Mouse (Mus musculus) erythroid progenitor cell, adult 5-6 weeks (primary cell): Measurements from ENCODE around the gene Baz2a. TPM values are rescaled to one million over a fixed set of nuclear protein-coding genes. Genes with fewer than 3 reads are reported as not detected.
"Not testable (repeated sequence)": the region's sequence is repeated elsewhere in the genome, so short reads cannot be mapped to it uniquely, and the experiment has no call there.

Experiments used
- ATAC-seq: replicated peaks from 2 replicates; pipeline ENCODE4 v1.8.0; 2016; ENCODE audit warnings: moderate number of reproducible peaks, mild to moderate bottlenecking, moderate TSS enrichment, inconsistent platforms; ENCODE audit not compliant: poor library complexity, low FRiP score, severe bottlenecking
- total RNA-seq, 2 experiments: library from RNA; stranded (forward) in 1 of 2; stranded (reverse) in 1 of 2; fragments of 150-400 nt in 1 of 2; fragments of 186-747, 209-891 nt in 1 of 2; gene quantifications; 2 replicates each; pipeline versions ENCODE4 v1.2.3 to v1.2.4; 2015 to 2017; ENCODE audit warnings: low replicate concordance in 2 of 2

Baz2a gene
- total RNA-seq, 2 experiments from 2014 or later, result 88.6 to 109 TPM

DNA sequence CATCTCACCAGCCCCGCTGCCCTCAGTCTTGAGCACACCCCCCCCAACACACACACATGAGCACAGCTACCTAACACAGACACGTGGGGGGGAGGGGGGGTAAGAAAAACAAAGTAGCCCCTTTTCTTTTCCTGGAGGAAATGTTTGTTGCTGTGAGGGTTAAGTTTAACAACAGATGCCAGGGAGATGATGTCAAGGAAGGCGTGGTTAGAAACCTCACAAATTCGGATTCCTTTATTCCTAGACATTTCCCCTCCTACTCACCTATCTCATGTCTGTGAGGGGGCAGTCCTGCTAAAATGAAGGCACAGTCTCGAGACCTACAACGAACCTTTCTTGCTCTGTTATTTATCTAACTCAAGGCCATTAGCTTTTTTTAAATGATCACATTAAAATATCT is 75.7 kb downstream of the Baz2a start:
- ATAC-seq, result no peak

DNA sequence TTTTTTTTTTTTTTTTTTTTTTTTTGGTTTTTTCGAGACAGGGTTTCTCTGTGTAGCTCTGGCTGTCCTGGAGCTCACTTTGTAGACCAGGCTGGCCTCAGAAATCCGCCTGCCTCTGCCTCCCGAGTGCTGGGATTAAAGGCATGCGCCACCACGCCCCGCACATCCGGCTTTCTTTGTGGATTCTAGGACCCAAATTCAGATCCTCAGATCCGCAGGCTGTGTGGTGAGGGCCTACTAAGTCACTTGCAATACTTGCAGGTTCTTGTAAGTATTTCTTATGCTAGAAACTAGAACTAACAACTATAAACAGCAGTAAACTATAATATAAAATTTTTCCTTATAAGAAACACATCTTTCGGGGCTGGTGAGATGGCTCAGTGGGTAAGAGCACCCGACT is 80.0 kb downstream of the Baz2a start:
- ATAC-seq, result not testable (repeated sequence)

DNA sequence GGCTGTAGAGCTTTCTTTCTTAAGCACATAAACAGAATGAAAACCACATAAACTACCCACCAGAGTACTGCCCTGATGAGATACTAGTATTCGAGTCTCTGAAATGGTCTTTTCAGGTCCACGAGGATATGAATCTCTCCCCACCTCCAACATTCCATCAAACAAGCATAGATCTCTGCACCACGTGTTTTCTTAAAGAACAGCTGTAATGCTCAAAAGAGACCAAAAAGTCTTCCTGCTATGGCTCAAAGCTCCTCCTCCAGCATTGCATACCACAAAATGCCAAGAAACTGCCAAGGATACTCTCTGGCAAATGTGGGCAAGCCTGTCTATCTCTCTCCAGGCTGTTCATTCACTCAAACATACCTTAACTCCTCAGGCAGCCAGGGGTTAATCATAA is 83.9 kb downstream of the Baz2a start:
- ATAC-seq, result no peak

DNA sequence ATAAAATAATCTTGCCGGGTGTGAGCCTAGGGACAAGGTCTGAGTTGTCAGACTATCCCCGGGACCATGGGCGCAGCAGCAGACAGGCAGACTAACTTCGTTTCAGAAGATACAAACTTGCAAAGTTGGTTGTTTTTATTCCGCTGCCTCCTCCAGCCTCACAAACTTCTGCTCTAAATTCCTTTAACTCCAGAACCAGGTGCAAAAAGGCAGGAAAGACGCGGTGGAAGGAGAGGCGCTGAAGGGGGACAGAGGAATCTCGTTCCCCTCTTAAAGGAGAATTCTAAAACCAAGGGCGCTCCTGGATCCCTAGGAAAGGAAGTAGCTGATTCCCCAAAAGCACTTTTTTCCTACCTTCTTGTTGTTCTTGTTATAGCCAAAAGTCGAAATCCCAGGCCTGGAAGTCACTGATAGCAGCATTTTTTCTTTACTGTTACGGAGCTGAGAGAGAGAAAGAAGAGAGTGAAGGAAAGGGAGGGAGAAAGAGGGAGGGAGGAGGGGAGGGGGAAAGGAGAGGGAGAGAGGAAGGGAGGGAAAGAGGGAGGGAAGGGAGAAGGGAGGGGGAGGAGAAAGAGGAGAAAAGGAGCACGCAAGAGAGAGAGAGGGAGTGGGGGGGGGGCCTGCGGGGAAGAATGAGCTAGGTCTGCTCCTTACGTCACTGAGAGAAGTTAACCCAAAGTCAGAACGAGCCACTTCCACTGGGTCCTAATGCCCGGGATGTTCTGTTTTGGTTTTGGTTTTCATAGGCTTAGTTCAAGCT is 84.8 kb downstream of the Baz2a start:
- ATAC-seq, result peak; percentile 88

DNA sequence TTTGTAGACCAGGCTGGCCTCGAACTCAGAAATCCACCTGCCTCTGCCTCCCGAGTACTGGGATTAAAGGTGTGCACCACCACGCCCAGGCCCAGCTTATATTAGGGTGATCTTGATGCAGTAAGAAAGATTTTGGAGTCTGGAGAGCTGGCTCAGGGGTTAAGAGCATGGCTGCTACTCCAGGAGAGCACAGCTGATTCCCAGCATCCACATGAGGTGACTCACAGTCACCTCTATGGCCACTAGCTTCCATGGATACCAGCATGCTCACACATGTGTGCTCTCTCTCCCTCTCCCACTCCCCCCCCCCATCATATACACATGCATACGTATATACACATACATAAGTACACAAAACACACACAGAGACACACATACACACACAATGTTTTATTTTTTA is 85.9 kb downstream of the Baz2a start:
- no peak for ATAC-seq

Other genes starting within 250 kb of the Baz2a start
- not detected in 2 replicates for gene Rdh19, start 241.6 kb upstream of the Baz2a start, total RNA-seq (2015; ENCODE audit: low replicate concordance)
- gene Rdh19, start 241.6 kb upstream of the Baz2a start, total RNA-seq (2017; ENCODE audit: low replicate concordance), result not detected in 2 replicates
- not detected in 2 replicates for gene Rdh16f2, start 225.1 kb upstream of the Baz2a start, total RNA-seq (2015; ENCODE audit: low replicate concordance)
- not detected in 2 replicates for gene Rdh16f2, start 225.1 kb upstream of the Baz2a start, total RNA-seq (2017; ENCODE audit: low replicate concordance)
- not detected in 2 replicates for gene Rdh7, start 202.8 kb upstream of the Baz2a start, total RNA-seq (2015; ENCODE audit: low replicate concordance)
- not detected in 2 replicates for gene Rdh7, start 202.8 kb upstream of the Baz2a start, total RNA-seq (2017; ENCODE audit: low replicate concordance)
- not detected in 2 replicates for gene Sdr9c7, start 193.1 kb upstream of the Baz2a start, total RNA-seq (2015; ENCODE audit: low replicate concordance)
- gene Sdr9c7, start 193.1 kb upstream of the Baz2a start, total RNA-seq (2017; ENCODE audit: low replicate concordance), result not detected in 2 replicates
- gene Hsd17b6, start 84.0 kb upstream of the Baz2a start, total RNA-seq (2015; ENCODE audit: low replicate concordance), result not detected in 2 replicates
- gene Hsd17b6, start 84.0 kb upstream of the Baz2a start, total RNA-seq (2017; ENCODE audit: low replicate concordance), result not detected in 2 replicates
- 144 and 177 TPM in 2 replicates for gene Prim1, start 76.4 kb upstream of the Baz2a start, total RNA-seq (2015; ENCODE audit: low replicate concordance)
- 110 and 170 TPM in 2 replicates for gene Prim1, start 76.4 kb upstream of the Baz2a start, total RNA-seq (2017; ENCODE audit: low replicate concordance)
- 228 and 341 TPM in 2 replicates for gene Naca, start 56.0 kb upstream of the Baz2a start, total RNA-seq (2015; ENCODE audit: low replicate concordance)
- 391 and 449 TPM in 2 replicates for gene Naca, start 56.0 kb upstream of the Baz2a start, total RNA-seq (2017; ENCODE audit: low replicate concordance)
- 84.0 and 85.9 TPM in 2 replicates for gene Ptges3, start 32.6 kb upstream of the Baz2a start, total RNA-seq (2015; ENCODE audit: low replicate concordance)
- 87.1 and 111 TPM in 2 replicates for gene Ptges3, start 32.6 kb upstream of the Baz2a start, total RNA-seq (2017; ENCODE audit: low replicate concordance)
- gene Atp5b, start 8.3 kb upstream of the Baz2a start, total RNA-seq (2015; ENCODE audit: low replicate concordance), result 755 and 881 TPM in 2 replicates
- 598 and 1,019 TPM in 2 replicates for gene Atp5b, start 8.3 kb upstream of the Baz2a start, total RNA-seq (2017; ENCODE audit: low replicate concordance)
- gene Rbms2, start 88.7 kb downstream of the Baz2a start, total RNA-seq (2015; ENCODE audit: low replicate concordance), result 1.8 and 5.4 TPM in 2 replicates
- gene Rbms2, start 88.7 kb downstream of the Baz2a start, total RNA-seq (2017; ENCODE audit: low replicate concordance), result 7.0 and 7.1 TPM in 2 replicates
- gene Gls2, start 102.9 kb downstream of the Baz2a start, total RNA-seq (2015; ENCODE audit: low replicate concordance), result 12.6 TPM in 1 of 2 replicates, not detected in the other
- not detected in 2 replicates for gene Gls2, start 102.9 kb downstream of the Baz2a start, total RNA-seq (2017; ENCODE audit: low replicate concordance)
- 2.1 and 3.6 TPM in 2 replicates for gene Spryd4, start 120.2 kb downstream of the Baz2a start, total RNA-seq (2015; ENCODE audit: low replicate concordance)
- gene Spryd4, start 120.2 kb downstream of the Baz2a start, total RNA-seq (2017; ENCODE audit: low replicate concordance), result 1.2 and 3.1 TPM in 2 replicates
- gene Mip, start 134.3 kb downstream of the Baz2a start, total RNA-seq (2015; ENCODE audit: low replicate concordance), result not detected in 2 replicates
- gene Mip, start 134.3 kb downstream of the Baz2a start, total RNA-seq (2017; ENCODE audit: low replicate concordance), result not detected in 2 replicates
- gene Timeless, start 140.5 kb downstream of the Baz2a start, total RNA-seq (2015; ENCODE audit: low replicate concordance), result 32.1 and 41.1 TPM in 2 replicates
- 43.4 and 53.9 TPM in 2 replicates for gene Timeless, start 140.5 kb downstream of the Baz2a start, total RNA-seq (2017; ENCODE audit: low replicate concordance)
- gene Apon, start 162.5 kb downstream of the Baz2a start, total RNA-seq (2015; ENCODE audit: low replicate concordance), result 2.9 and 4.7 TPM in 2 replicates
- 1.7 TPM in 1 of 2 replicates, not detected in the other for gene Apon, start 162.5 kb downstream of the Baz2a start, total RNA-seq (2017; ENCODE audit: low replicate concordance)
- not detected in 2 replicates for gene Apof, start 177.1 kb downstream of the Baz2a start, total RNA-seq (2015; ENCODE audit: low replicate concordance)
- not detected in 2 replicates for gene Apof, start 177.1 kb downstream of the Baz2a start, total RNA-seq (2017; ENCODE audit: low replicate concordance)
- gene Stat2, start 179.0 kb downstream of the Baz2a start, total RNA-seq (2015; ENCODE audit: low replicate concordance), result 35.6 and 37.5 TPM in 2 replicates
- 30.0 and 40.0 TPM in 2 replicates for gene Stat2, start 179.0 kb downstream of the Baz2a start, total RNA-seq (2017; ENCODE audit: low replicate concordance)
- gene Il23a, start 207.2 kb downstream of the Baz2a start, total RNA-seq (2015; ENCODE audit: low replicate concordance), result not detected in 2 replicates
- gene Il23a, start 207.2 kb downstream of the Baz2a start, total RNA-seq (2017; ENCODE audit: low replicate concordance), result 0.39 TPM in 1 of 2 replicates, not detected in the other
- gene Pan2, start 211.8 kb downstream of the Baz2a start, total RNA-seq (2015; ENCODE audit: low replicate concordance), result 34.8 and 42.9 TPM in 2 replicates
- 27.0 and 27.5 TPM in 2 replicates for gene Pan2, start 211.8 kb downstream of the Baz2a start, total RNA-seq (2017; ENCODE audit: low replicate concordance)
- gene Cnpy2, start 230.9 kb downstream of the Baz2a start, total RNA-seq (2015; ENCODE audit: low replicate concordance), result 40.7 and 44.4 TPM in 2 replicates
- 29.4 and 38.9 TPM in 2 replicates for gene Cnpy2, start 230.9 kb downstream of the Baz2a start, total RNA-seq (2017; ENCODE audit: low replicate concordance)
- gene Cs, start 246.2 kb downstream of the Baz2a start, total RNA-seq (2015; ENCODE audit: low replicate concordance), result 92.3 and 106 TPM in 2 replicates
- gene Cs, start 246.2 kb downstream of the Baz2a start, total RNA-seq (2017; ENCODE audit: low replicate concordance), result 58.9 and 60.6 TPM in 2 replicates